Mouse (Mus musculus) CD4-positive, CD25-positive, alpha-beta regulatory T cell, adult 2 months (primary cell): ENCODE results near the gene Lrrn2.
A peak's percentile ranks its signal among the peaks of the same experiment; 100 is the strongest.

Experiments
- DNase-seq: peaks from one replicate; pipeline ENCODE4 v3.0.0-alpha.2; 2012; ENCODE audit warnings: low read depth, low spot score

Gene Lrrn2

GRCm38 (mm10) chr1:132880161-132881005 lies at the start of gene Lrrn2:
Lrrn2 (plus strand) TSS chr1:132880273.
- no peak for DNase-seq

GRCm38 (mm10) chr1:132831963-132832362 lies 48.1 kb upstream of the Lrrn2 start:
- DNase-seq, result no peak

GRCm38 (mm10) chr1:132834037-132834436 lies 46.0 kb upstream of the Lrrn2 start:
- no peak for DNase-seq

- DNase-seq, result no peak
These were observed 43.2 kb upstream of the Lrrn2 start for GRCm38 (mm10) chr1:132836895-132837294.

- no peak for DNase-seq
These were observed 42.4 kb upstream of the Lrrn2 start for GRCm38 (mm10) chr1:132837691-132838090.

GRCm38 (mm10) chr1:132838371-132838770 lies 41.7 kb upstream of the Lrrn2 start:
- DNase-seq, result no peak

GRCm38 (mm10) chr1:132843612-132844011 lies 36.5 kb upstream of the Lrrn2 start:
- peak; percentile 4 for DNase-seq

- no peak for DNase-seq
These were observed 35.8 kb upstream of the Lrrn2 start for GRCm38 (mm10) chr1:132844088-132844804.

GRCm38 (mm10) chr1:132845766-132846165 lies 34.3 kb upstream of the Lrrn2 start:
- DNase-seq, result no peak

- no peak for DNase-seq
These were observed 29.3 kb upstream of the Lrrn2 start for GRCm38 (mm10) chr1:132850809-132851208.

GRCm38 (mm10) chr1:132851296-132851695 lies 28.8 kb upstream of the Lrrn2 start:
- no peak for DNase-seq

- DNase-seq, result no peak
These were observed 28.3 kb upstream of the Lrrn2 start for GRCm38 (mm10) chr1:132851771-132852170.

GRCm38 (mm10) chr1:132853312-132853711 lies 26.8 kb upstream of the Lrrn2 start:
- DNase-seq, result no peak

- DNase-seq, result no peak
These were observed 21.3 kb upstream of the Lrrn2 start for GRCm38 (mm10) chr1:132858516-132859383.

GRCm38 (mm10) chr1:132864220-132864619 lies 15.9 kb upstream of the Lrrn2 start:
- no peak for DNase-seq

- DNase-seq, result peak; percentile 46
These were observed 14.5 kb upstream of the Lrrn2 start for GRCm38 (mm10) chr1:132865585-132865984.

- DNase-seq, result no peak
These were observed 9.7 kb upstream of the Lrrn2 start for GRCm38 (mm10) chr1:132870327-132870726.

GRCm38 (mm10) chr1:132878951-132879610 lies 992 bp upstream of the Lrrn2 start:
- DNase-seq, result no peak

- no peak for DNase-seq
These were observed 292 bp upstream of the Lrrn2 start for GRCm38 (mm10) chr1:132879801-132880160.

GRCm38 (mm10) chr1:132881041-132881761 lies 1.1 kb downstream of the Lrrn2 start:
- no peak for DNase-seq

- no peak for DNase-seq
These were observed 1.8 kb downstream of the Lrrn2 start for GRCm38 (mm10) chr1:132881836-132882235.
